Mouse (Mus musculus) C2C12 (cell line): ENCODE measurements at regions not wholly inside any gene's neighbourhood (a gene's known extent, or its start where the extent isn't known, plus 50 kb on each side); places are given as distances from the start of the nearest gene placed in this dataset.
A peak's percentile ranks its signal among the peaks of the same experiment; 100 is the strongest.

Experiments
- H3K27me3 ChIP-seq: one replicate; pipeline ENCODE4 v1.6.1; 2011; ENCODE audit not compliant: control insufficient read depth, insufficient read depth, insufficient read length
- H3K36me3 ChIP-seq: one replicate; pipeline ENCODE4 v1.6.1; 2011; ENCODE audit not compliant: control insufficient read depth, insufficient read depth
- H3K4me3 ChIP-seq: one replicate; pipeline ENCODE4 v1.5.1; 2011; ENCODE audit warnings: mild to moderate bottlenecking, control low read depth; ENCODE audit not compliant: poor library complexity, insufficient read depth, severe bottlenecking
- H3K79me2 ChIP-seq: one replicate; pipeline ENCODE4 v1.6.1; 2011; ENCODE audit not compliant: control insufficient read depth, insufficient read depth
- H3K79me3 ChIP-seq: one replicate; pipeline ENCODE4 v1.6.1; 2011; ENCODE audit warnings: low read depth, control low read depth
- H3ac ChIP-seq: one replicate; pipeline ENCODE3; 2011; ENCODE audit warnings: low read depth; ENCODE audit not compliant: control insufficient read depth, insufficient read length
- CEBPB ChIP-seq: IDR thresholded peaks from one replicate; pipeline ENCODE4 v1.6.1; 2011; ENCODE audit warnings: low read depth, mild to moderate bottlenecking, control low read depth, moderate library complexity
- CTCF ChIP-seq: IDR thresholded peaks from one replicate; pipeline ENCODE4 v1.5.1; 2011; ENCODE audit not compliant: control insufficient read depth, insufficient read depth, insufficient read length
- FOSL1 ChIP-seq: IDR thresholded peaks from one replicate; pipeline ENCODE4 v1.8.0; 2011; ENCODE audit warnings: mild to moderate bottlenecking, low read length; ENCODE audit not compliant: poor library complexity, insufficient read depth, severe bottlenecking
- MAX ChIP-seq: IDR thresholded peaks from one replicate; pipeline ENCODE4 v1.6.1; 2011; ENCODE audit warnings: mild to moderate bottlenecking, control low read depth
- MYOD1 ChIP-seq: IDR thresholded peaks from one replicate; pipeline ENCODE4 v1.6.1; 2011; ENCODE audit warnings: low read depth; ENCODE audit not compliant: control insufficient read depth, insufficient read length
- MYOG ChIP-seq: IDR thresholded peaks from one replicate; pipeline ENCODE4 v1.6.1; 2011; ENCODE audit not compliant: control insufficient read depth, insufficient read length; ENCODE audit errors: extremely low read depth
- USF1 ChIP-seq: IDR thresholded peaks from one replicate; pipeline ENCODE4 v1.6.1; 2011; ENCODE audit warnings: low read depth, mild to moderate bottlenecking, control low read depth, moderate library complexity

DNA sequence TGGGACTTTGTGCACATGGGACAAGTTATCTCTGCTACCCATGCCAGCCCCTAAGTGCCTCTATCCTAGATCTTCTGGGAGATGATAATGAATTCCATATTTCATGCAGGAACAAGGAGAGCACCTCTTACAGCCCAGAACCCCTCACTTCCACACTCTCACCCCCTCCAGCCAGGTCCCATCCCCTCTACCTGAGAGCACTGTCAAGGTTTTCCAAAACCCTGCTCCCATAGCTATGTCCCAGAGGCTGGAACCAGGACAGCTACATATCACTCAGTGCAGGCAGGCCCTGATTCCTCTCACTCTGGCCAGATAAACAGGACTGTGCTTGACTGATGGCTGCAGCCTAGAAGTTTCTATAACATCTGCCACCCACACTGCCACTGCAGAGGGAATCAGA, 125.3 kb upstream of the Irx4 start:
- Histone ChIP-seq H3K4me3 (no peak overlapping the region), H3K79me3 (no peaks in the 10 kb centered on the region), H3ac (no peak overlapping the region), H3K36me3 (no peaks in the 10 kb centered on the region), H3K27me3 (no peaks in the 10 kb centered on the region), H3K79me2 (no peaks in the 10 kb centered on the region)
- TF ChIP-seq MAX (no peak), FOSL1 (no peak), CTCF (no peak), MYOG (no peak), CEBPB (no peak), MYOD1 (no peak), USF1 (no peak)

DNA sequence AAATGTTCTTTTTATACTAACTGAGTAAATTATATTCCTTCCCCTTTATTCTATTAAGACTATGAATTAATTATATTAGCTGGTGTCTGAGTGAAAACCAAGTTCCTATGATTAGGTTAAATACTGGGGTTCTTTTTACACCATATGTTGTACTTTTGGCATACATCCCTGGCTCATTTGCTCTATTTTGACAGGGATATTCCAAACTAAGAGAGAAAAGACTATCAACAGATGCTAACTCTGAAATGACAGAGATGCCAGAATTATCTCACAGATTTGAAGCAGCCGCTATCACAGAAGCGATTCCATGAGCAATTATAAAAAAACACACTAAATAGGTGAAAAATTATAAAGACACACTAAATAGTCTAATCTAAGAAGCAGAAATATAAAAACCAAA, 119.0 kb upstream of the Irx4 start:
- no peak for TF ChIP-seq MYOD1
- no peak for TF ChIP-seq CTCF
- TF ChIP-seq CEBPB, result no peak
- no peak for TF ChIP-seq MAX
- no peak for TF ChIP-seq FOSL1
- TF ChIP-seq MYOG, result no peak
- TF ChIP-seq USF1, result no peak
- no peaks in the 10 kb centered on the region for H3K36me3 ChIP-seq
- H3K4me3 ChIP-seq, result no peak overlapping the region
- no peaks in the 10 kb centered on the region for H3K27me3 ChIP-seq
- H3K79me3 ChIP-seq, result no peaks in the 10 kb centered on the region
- H3ac ChIP-seq, result no peak overlapping the region
- H3K79me2 ChIP-seq, result no peaks in the 10 kb centered on the region

DNA sequence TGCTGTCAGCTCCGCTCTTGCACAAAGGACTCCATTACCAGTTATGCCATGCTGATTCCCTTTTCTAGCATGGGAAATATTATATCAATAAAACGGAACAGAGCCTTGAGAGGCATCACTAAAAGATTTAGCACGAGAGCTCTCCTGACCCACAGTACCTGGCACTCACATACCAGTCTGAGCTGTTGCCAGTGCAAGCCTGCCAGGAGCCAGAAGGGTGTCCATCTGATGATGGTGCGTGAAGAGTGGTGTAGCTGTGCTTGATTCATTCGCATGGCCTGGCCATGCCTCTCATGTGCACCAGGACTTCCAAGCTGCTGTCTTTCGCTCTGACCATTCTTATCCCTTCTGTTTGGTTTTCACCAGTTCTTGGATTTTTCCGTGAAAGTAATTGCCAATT, 102.3 kb upstream of the Irx4 start:
- Histone ChIP-seq H3K79me2 (no peaks in the 10 kb centered on the region), H3K27me3 (no peaks in the 10 kb centered on the region), H3ac (no peak overlapping the region), H3K79me3 (no peaks in the 10 kb centered on the region), H3K36me3 (no peaks in the 10 kb centered on the region), H3K4me3 (no peak overlapping the region)
- no peak for TF ChIP-seq CEBPB
- no peak for TF ChIP-seq FOSL1
- no peak for TF ChIP-seq CTCF
- no peak for TF ChIP-seq USF1
- no peak for TF ChIP-seq MAX
- TF ChIP-seq MYOD1, result no peak
- TF ChIP-seq MYOG, result no peak

- H3K27me3 ChIP-seq, result no peaks in the 10 kb centered on the region
- no peaks in the 10 kb centered on the region for H3K79me3 ChIP-seq
- no peak for TF ChIP-seq FOSL1
- TF ChIP-seq MYOD1, result no peak
- TF ChIP-seq MYOG, result no peak
- no peak for TF ChIP-seq USF1
- TF ChIP-seq CTCF, result no peak
- TF ChIP-seq CEBPB, result no peak
- TF ChIP-seq MAX, result no peak
- H3ac ChIP-seq, result no peak overlapping the region
- H3K79me2 ChIP-seq, result no peaks in the 10 kb centered on the region
- H3K4me3 ChIP-seq, result no peak overlapping the region
- no peaks in the 10 kb centered on the region for H3K36me3 ChIP-seq
Measured at GRCm38 (mm10) chr13:73159454-73159853, 100.8 kb upstream of the Irx4 start.

- Histone ChIP-seq H3K79me2 (no peaks in the 10 kb centered on the region), H3K4me3 (no peak overlapping the region), H3K27me3 (no peaks in the 10 kb centered on the region), H3K79me3 (no peaks in the 10 kb centered on the region), H3ac (no peak overlapping the region), H3K36me3 (no peaks in the 10 kb centered on the region)
- TF ChIP-seq FOSL1, result no peak
- no peak for TF ChIP-seq CEBPB
- TF ChIP-seq MYOD1, result no peak
Measured at GRCm38 (mm10) chr13:73159865-73160264, 100.4 kb upstream of the Irx4 start.

DNA sequence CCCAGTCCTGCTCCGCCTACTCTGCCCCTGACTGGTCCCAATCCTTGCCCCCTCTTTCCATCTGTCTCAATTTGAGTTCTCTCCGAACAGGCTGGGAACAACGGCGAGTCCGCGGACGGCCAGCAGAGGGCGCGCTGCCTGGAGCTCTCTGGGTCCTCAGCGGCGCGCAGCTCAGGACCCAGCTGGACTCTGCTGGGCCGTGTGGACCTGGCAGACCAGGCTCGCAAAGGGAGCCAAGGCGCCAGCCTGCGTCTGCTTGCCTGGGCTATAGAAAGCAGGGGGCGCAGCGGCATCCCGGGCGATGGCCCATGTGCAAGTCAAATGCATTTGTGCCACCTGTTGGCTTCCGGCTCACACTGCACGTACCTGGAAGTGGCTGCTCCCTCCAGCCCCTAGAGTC, 100.0 kb upstream of the Irx4 start:
- no peak overlapping the region for H3K4me3 ChIP-seq
- no peaks in the 10 kb centered on the region for H3K36me3 ChIP-seq

More for the DNA sequence above, 100.0 kb upstream of the Irx4 start:
- peak; percentile 5 for TF ChIP-seq CTCF
- no peak for TF ChIP-seq USF1
- TF ChIP-seq CEBPB, result no peak
- no peak for TF ChIP-seq FOSL1
- no peak for TF ChIP-seq MAX
- no peak for TF ChIP-seq MYOG
- TF ChIP-seq MYOD1, result no peak
- Histone ChIP-seq H3K27me3 (no peaks in the 10 kb centered on the region), H3ac (no peak overlapping the region), H3K79me2 (no peaks in the 10 kb centered on the region), H3K79me3 (no peaks in the 10 kb centered on the region)
